Mouse (Mus musculus): ENCODE measurements at regions not wholly inside any gene's neighbourhood (a gene's known extent, or its start where the extent isn't known, plus 50 kb on each side); places are given as distances from the start of the nearest gene placed in this dataset.
"Not testable (repeated sequence)": the region's sequence is repeated elsewhere in the genome, so short reads cannot be mapped to it uniquely, and the experiment has no call there.

DNA sequence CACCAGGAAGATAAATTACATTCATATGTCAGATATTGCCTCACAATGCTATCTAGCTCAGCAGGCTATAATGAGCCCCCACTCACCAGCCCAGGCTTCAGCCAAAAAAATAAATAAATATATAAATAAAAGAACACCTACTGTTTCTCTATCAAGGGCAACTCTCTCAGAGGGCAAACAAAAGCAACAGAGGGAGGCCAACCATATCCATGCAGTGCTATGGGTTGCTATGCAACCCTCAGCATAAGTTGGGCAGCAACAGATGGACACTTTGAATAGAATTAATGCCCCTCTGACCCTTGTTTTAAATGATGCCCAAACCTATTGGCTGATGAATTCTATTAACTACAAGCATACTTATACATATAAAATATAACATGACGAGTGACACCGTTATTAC, 242.2 kb upstream of the Ednrb start:
- ATAC-seq (no peak), DNase-seq (ENCODE audit: low read depth, low spot score) (no peak)
- peaks cover 37% of the 10 kb centered on the region for H3K27me3 ChIP-seq
- POLR2A ChIA-PET, result no interaction called here
- TF ChIP-seq CTCF (IDR thresholded peaks at IDR 0.05), result no peak
- in situ Hi-C loops (cut with MboI; ENCODE audit: low pct_unique_long_range_greater_than_20kb), result no loop called here
- CTCF ChIA-PET, result no interaction called here

DNA sequence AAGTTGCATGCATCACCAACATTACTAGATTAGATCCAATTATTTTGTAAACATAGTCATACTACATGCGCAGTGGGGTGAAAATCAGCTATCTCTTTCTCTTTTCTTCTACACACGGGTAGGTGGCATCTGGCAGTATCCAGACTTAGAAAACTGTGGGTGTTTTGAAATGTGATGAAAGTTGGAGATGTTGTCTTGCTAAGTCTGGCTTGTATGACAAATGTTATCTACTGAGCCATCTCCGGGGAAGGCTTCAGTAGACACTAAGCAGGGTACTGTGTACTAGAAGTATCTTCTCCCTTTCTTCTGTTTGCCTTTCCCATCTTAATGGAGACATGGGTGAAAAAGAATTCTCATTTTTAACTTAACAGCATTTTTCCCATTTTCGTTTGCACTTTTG, 220.0 kb upstream of the Ednrb start:
- CTCF ChIA-PET; ATAC-seq; POLR2A ChIA-PET; DNase-seq (ENCODE audit: low read depth, low spot score); in situ Hi-C loops (cut with MboI; ENCODE audit: low pct_unique_long_range_greater_than_20kb): not testable (repeated sequence)
- peaks cover 20% of the 10 kb centered on the region for H3K27me3 ChIP-seq

DNA sequence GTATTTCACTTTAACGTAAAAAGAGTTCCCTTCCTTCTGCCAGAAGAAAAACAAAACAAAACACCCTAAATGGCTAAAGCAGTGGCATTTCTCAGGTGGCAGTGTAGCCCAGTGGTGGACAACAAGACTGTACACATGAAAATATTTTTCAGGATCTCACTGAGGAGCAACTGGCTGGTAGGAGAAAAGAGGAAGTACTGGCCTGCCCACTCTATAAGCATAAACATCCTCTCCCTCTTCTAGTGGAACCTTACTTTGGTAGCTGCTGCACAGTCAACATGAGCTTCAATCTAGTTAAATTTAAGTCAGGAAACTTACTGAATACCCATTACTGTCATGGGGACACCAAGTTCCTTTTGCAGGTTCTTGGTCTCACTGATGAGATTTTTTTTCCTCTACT, 209.5 kb upstream of the Ednrb start:
- CTCF ChIA-PET, result interaction anchor here (1.5 kb wide), 1 partner anchor 15 kb away, joined by 3 read pairs; no protein-coding TSS in a partner anchor

DNA sequence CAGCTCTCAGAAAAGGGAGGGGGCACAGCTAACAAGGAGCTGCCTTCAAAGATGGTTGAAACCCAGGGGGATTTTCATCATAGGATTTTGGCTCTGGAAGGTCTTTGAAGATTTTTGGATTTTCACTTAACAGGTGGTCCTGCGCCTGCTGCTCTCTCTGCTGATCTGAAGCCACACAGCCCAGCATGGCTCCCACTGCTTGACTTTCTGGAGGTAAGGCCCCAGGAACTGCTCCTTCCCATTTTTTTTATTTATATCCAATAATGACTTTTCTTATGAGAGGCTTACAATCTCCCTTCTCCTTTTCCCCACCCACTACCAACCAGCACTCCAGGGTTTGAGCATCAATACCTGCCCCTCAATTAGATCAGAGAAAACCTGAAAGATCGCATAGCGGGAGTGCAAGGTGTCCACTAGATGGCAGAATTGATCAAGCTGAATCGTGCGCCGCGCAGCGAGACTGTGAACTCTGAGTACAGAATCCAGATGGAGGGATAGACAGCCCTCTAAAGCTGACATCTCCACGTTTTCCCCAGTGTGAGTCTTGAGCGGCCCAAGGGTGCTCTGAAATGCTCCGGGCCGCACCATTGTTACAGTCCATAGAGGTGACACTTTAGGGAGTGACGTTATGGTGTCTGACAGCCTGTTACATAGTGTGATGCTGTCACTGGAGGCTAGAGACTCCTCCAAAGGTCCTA, 194.6 kb upstream of the Ednrb start:
- CTCF ChIA-PET, result interaction anchor here (0.7 to 1.7 kb wide), 6 partner anchors 10 to 851 kb away, joined by 3 to 5 read pairs (median 3); no protein-coding TSS in a partner anchor
- peak; percentile 88 for TF ChIP-seq CTCF (IDR thresholded peaks at IDR 0.05)
- ATAC-seq (peak; percentile 85), DNase-seq (ENCODE audit: low read depth, low spot score) (no peak)
- H3K27me3 ChIP-seq, result peaks cover 81% of the 10 kb centered on the region
- in situ Hi-C loops (cut with MboI; ENCODE audit: low pct_unique_long_range_greater_than_20kb), result loop anchor here (10.0 to 25.0 kb wide), 3 partner anchors 324 to 1049 kb away; no protein-coding TSS in a partner anchor
- POLR2A ChIA-PET, result interaction anchor here (0.7 kb wide), 1 partner anchor 108 kb away, joined by 3 read pairs; no protein-coding TSS in a partner anchor

More for the DNA sequence above, 209.5 kb upstream of the Ednrb start:
- DNase-seq (ENCODE audit: low read depth, low spot score), result no peak
- TF ChIP-seq CTCF (IDR thresholded peaks at IDR 0.05), result no peak
- in situ Hi-C loops (cut with MboI; ENCODE audit: low pct_unique_long_range_greater_than_20kb), result no loop called here
- peaks cover 8% of the 10 kb centered on the region for H3K27me3 ChIP-seq
- no peak for ATAC-seq
- POLR2A ChIA-PET, result no interaction called here

DNA sequence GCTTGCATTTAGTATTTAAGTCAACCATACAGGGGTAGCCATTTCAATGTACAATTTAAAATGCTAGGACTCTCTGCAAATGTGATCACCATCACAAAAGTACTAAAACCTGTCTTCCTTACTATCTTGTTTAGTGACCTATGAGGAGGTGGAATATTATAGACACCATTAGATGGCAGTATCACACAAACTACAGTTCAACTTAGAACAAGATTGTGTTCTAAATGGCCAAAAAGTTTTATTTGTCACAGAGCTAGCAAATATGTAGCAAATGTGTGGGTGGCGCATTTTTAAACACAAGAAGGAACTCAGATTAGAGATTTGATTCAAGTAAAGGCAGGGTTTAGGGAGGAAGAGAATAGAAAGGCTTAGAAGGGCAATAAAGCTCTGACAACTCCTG, 189.4 kb upstream of the Ednrb start:
- H3K27me3 ChIP-seq, result peaks cover 50% of the 10 kb centered on the region
- DNase-seq (ENCODE audit: low read depth, low spot score) (no peak), ATAC-seq (no peak)
- CTCF ChIA-PET, result interaction anchor here (1.4 kb wide), 1 partner anchor 781 kb away, joined by 3 read pairs; no protein-coding TSS in a partner anchor
- in situ Hi-C loops (cut with MboI; ENCODE audit: low pct_unique_long_range_greater_than_20kb), result loop anchor here (10.0 to 25.0 kb wide), 3 partner anchors 319 to 1054 kb away; no protein-coding TSS in a partner anchor
- peak; percentile 20 for TF ChIP-seq CTCF (IDR thresholded peaks at IDR 0.05)
- POLR2A ChIA-PET, result interaction anchor here (0.6 kb wide), 1 partner anchor 28 kb away, joined by 3 read pairs; no protein-coding TSS in a partner anchor

DNA sequence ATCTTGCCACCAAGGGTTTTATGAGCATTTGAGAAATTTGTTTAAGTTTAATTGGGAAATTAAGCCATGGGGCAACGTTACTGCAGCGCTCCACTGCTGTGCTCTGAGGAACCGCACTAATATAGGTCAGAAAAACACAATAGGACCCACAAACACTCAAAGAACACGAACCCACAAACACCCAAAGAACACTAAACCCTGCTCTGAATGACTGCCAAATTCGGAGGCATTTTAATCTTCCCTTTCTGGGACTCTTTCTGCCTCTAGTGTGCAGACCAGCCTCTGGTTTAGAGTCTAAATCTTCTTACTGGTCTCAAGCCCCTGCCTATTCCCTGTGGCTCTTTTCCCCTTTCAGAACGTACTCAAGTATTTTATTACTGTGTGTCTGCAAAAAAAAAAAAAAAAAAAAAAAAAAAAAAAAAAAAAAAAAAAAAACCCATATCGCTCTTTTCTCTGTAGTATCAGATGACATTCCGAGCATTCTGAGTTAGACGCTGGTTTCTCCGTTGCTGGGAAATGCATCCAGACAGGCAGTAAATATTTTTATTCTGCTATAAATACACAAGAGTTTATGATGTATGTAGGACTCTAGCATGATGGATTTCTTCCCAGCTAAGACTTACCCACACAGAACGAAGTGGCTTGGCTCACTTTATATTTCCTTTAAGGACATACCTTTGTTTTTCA, 186.7 kb upstream of the Ednrb start:
- H3K27me3 ChIP-seq, result peaks cover 35% of the 10 kb centered on the region
- no peak for TF ChIP-seq CTCF (IDR thresholded peaks at IDR 0.05)
- in situ Hi-C loops (cut with MboI; ENCODE audit: low pct_unique_long_range_greater_than_20kb), result loop anchor here (10.0 to 25.0 kb wide), 3 partner anchors 316 to 1056 kb away; no protein-coding TSS in a partner anchor
- ATAC-seq (no peak), DNase-seq (ENCODE audit: low read depth, low spot score) (no peak)
- CTCF ChIA-PET, result interaction anchor here (0.6 kb wide), 1 partner anchor 128 kb away, joined by 3 read pairs; no protein-coding TSS in a partner anchor
- POLR2A ChIA-PET, result no interaction called here

DNA sequence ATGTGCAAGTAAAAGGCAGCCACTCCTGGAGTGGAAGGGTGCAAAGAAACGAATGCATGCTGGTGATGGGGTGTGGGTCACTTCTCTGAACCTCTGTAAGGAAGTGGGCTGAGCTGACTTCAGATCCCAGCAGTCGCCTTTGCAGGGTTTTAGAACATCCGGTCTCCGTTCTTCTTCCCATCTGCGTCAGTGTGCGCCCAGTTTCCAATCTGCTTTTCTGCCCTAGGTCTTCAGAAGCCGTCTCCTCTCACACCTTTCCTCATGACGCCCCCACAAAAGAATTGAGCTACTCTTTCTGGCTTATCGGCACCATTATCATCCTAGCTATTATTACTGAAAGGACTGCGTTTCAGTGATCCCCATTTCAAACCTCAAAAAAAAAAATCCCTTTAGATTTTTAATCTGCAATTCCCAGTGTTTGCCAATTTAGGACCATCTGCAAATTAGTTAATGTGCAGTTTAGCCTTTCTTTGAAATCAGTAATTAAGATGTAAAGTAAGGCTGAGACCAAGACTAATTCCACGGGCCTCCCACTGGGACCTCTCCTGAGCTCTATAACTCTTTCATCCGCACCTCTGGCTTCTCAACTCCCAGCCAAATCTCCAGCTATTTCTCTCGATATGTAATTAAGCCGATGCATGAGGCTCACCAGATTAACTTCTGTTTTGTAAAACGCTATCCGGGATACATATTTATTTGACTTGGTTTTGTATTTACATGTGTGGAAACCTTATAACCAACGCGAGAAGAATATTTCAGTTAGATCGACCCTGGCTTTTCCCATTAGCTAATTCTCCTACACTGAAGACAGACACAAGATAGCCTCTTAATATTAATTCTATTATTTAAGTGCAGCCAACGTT, 185.7 kb upstream of the Ednrb start:
- in situ Hi-C loops (cut with MboI; ENCODE audit: low pct_unique_long_range_greater_than_20kb), result loop anchor here (10.0 to 25.0 kb wide), 3 partner anchors 315 to 1057 kb away; no protein-coding TSS in a partner anchor
- no peak for TF ChIP-seq CTCF (IDR thresholded peaks at IDR 0.05)
- DNase-seq (ENCODE audit: low read depth, low spot score) (no peak), ATAC-seq (no peak)
- POLR2A ChIA-PET, result no interaction called here
- H3K27me3 ChIP-seq, result peaks cover 25% of the 10 kb centered on the region
- CTCF ChIA-PET, result no interaction called here

DNA sequence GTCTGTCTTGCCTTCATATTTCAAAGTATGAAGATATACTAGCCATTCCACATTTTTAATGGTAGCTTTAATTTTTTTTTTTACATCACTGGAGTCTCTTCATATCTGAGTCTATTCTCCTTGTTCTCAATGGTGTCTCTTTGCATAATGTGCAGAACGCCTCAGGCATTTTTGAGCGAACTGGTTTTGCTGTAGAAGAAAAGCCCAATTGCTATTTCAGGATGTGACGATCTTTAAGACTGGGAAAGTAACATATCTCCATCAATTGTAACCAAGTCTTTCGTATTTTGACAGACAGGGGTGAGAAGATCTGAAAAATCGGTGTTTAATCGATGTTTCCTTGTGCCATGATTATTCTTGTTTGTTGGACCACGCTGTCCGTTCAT, 183.7 kb upstream of the Ednrb start:
- TF ChIP-seq CTCF (IDR thresholded peaks at IDR 0.05), result no peak
- ChIA-PET POLR2A (no interaction called here), CTCF (interaction anchor here (0.9 to 1.8 kb wide), 7 partner anchors 9 to 313 kb away, joined by 3 to 6 read pairs (median 4); no protein-coding TSS in a partner anchor)
- in situ Hi-C loops (cut with MboI; ENCODE audit: low pct_unique_long_range_greater_than_20kb), result loop anchor here (25.0 kb wide), 1 partner anchor 1059 kb away; no protein-coding TSS in a partner anchor
- no peak for DNase-seq (ENCODE audit: low read depth, low spot score)
- peaks cover 11% of the 10 kb centered on the region for H3K27me3 ChIP-seq
- ATAC-seq, result no peak

DNA sequence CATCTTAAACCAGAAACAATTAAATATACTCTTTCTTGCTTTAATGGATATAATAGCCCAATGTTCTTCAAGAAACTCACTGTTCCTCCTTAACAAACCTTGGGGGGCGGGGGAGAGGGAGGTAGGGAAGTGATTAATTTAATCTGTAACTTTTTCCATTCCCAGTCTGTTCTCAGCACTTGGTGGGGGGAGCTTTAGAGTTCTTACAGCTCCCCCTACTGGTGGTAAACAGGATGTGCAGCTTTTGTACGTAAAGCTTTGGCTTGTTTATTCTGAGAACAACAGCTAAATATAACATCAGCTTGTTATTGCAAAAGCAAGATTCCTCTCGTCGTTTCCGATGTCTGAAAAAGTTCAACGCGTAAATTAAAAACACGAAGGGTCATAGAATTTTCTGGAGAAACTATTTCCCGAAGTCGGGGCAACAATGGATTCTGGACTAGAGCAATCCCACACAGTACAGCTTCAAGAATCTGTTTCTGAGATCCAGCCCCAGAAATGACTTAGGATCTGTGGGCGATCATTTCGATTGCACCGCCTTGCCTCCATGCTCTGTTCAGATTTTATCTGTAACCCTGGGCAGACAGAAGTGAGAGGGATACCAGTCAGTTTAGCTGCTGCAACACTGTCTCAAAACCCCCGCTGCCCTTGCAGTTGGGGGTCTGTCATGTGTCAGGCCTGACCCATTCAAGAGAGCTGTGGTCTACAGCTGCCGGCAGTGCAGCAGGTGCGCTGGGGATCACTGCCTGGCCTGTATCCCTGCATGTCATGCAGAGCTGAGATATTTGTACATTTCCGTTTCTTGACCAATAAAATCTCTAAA, 183.1 kb upstream of the Ednrb start:
- peak; percentile 82 for TF ChIP-seq CTCF (IDR thresholded peaks at IDR 0.05)
- POLR2A ChIA-PET, result no interaction called here
- CTCF ChIA-PET, result interaction anchor here (0.9 to 1.8 kb wide), 11 partner anchors 9 to 312 kb away, joined by 3 to 6 read pairs (median 3); no protein-coding TSS in a partner anchor
- in situ Hi-C loops (cut with MboI; ENCODE audit: low pct_unique_long_range_greater_than_20kb), result loop anchor here (25.0 kb wide), 1 partner anchor 1060 kb away; no protein-coding TSS in a partner anchor
- H3K27me3 ChIP-seq, result peaks cover 11% of the 10 kb centered on the region
- no peak for DNase-seq (ENCODE audit: low read depth, low spot score)
- ATAC-seq, result peak; percentile 78
